Mouse (Mus musculus) kidney, adult 2 months (tissue): ENCODE results near the gene Zfp112. TPM values are rescaled to one million over a fixed set of nuclear protein-coding genes. Genes with fewer than 3 reads are reported as not detected.
A peak's percentile ranks its signal among the peaks of the same experiment; 100 is the strongest.

Experiments
- DNase-seq: peaks from one replicate; pipeline ENCODE4 v3.0.0; 2021
- H3K27ac ChIP-seq: fragments of 200-500 bp; 2 replicates; pipeline ENCODE4 v1.5.1; 2012; ENCODE audit warnings: low read depth, low read length, control low read depth, inconsistent platforms; ENCODE audit not compliant: insufficient read depth
- H3K27me3 ChIP-seq: fragments of 200-500 bp; replicated peaks from 2 replicates; pipeline ENCODE4 v1.6.1; 2012; ENCODE audit warnings: mild to moderate bottlenecking, moderate library complexity, low read length, inconsistent platforms; ENCODE audit not compliant: control insufficient read depth, insufficient read depth
- H3K36me3 ChIP-seq: fragments of 200-500 bp; 2 replicates; pipeline ENCODE4 v1.6.1; 2012; ENCODE audit warnings: mild to moderate bottlenecking, moderate library complexity, low read length, inconsistent platforms; ENCODE audit not compliant: control insufficient read depth, insufficient read depth
- H3K4me1 ChIP-seq: fragments of 200-500 bp; 2 replicates; pipeline ENCODE4 v1.6.1; 2011; ENCODE audit warnings: low read length; ENCODE audit not compliant: control insufficient read depth, insufficient read depth
- H3K4me3 ChIP-seq: fragments of 200-500 bp; 2 replicates; pipeline ENCODE4 v1.5.1; 2011; ENCODE audit warnings: mild to moderate bottlenecking, low read depth, low read length, control low read depth; ENCODE audit not compliant: insufficient read depth
- CTCF ChIP-seq: fragments of 200-500 bp; conservative IDR thresholded peaks from 2 replicates; pipeline ENCODE4 v1.5.1; 2011; ENCODE audit warnings: low read depth, mild to moderate bottlenecking, control low read depth, low read length, moderate library complexity, mixed read lengths; ENCODE audit not compliant: insufficient read depth, insufficient read length
- POLR2A ChIP-seq: fragments of 200-500 bp; IDR thresholded peaks from one replicate; pipeline ENCODE4 v1.6.1; 2011; ENCODE audit warnings: low read depth, low read length, control low read depth
- WGBS: fragments of 180-500 bp; shearing (Covaris S2); methylation state at CpG from one replicate; pipeline ENCODE4 v1.1.7; 2018; 5-methylcytosine and 5-hydroxymethylcytosine counted together
- polyA plus RNA-seq: library from polyadenylated mRNA; depleted of rRNA; stranded (reverse); fragments of >200 nt; gene quantifications from 2 replicates; pipeline ENCODE4 v1.2.3, GENCODE M21; 2012; rRNA removed

Zfp112 gene
- polyA plus RNA-seq, 1 experiment, result 1.3 TPM

- no peak for TF ChIP-seq CTCF
- TF ChIP-seq POLR2A, result peak; percentile 34
- 3% methylated on average over 32 of the region's 32 CpGs for WGBS
- Histone ChIP-seq H3K4me3 (peak within 1 kb of the TSS; percentile 82), H3K4me1 (peaks cover 6% of the 10 kb centered on the region; the same call in 1 of the 2 replicates), H3K27ac (no peak within 1 kb of the TSS), H3K36me3 (no peaks in the 10 kb centered on the region), H3K27me3 (no peaks in the 10 kb centered on the region)
- peak; percentile 93 for DNase-seq
Observed at GRCm38 (mm10) chr7:24133996-24134828, 22.1 kb downstream of the Zfp112 start, which contains the start of gene Zfp235. Gene Zfp235 (plus strand): TSS chr7:24134169.

- H3K4me3 ChIP-seq, result no peak overlapping the region
- H3K4me1 ChIP-seq, result no peaks in the 10 kb centered on the region
- DNase-seq, result no peak
- 89% methylated on average over 6 of the region's 6 CpGs for WGBS
- peaks cover 4% of the 10 kb centered on the region for H3K36me3 ChIP-seq
- H3K27ac ChIP-seq, result no peak overlapping the region
- no peak for TF ChIP-seq POLR2A
- H3K27me3 ChIP-seq, result no peaks in the 10 kb centered on the region
Observed at GRCm38 (mm10) chr7:24142566-24142965, 30.5 kb downstream of the Zfp112 start.

- H3K4me1 ChIP-seq, result no peaks in the 10 kb centered on the region
- no peak overlapping the region for H3K27ac ChIP-seq
- no peak overlapping the region for H3K4me3 ChIP-seq
- peak; percentile 46 for DNase-seq
- WGBS, result 12% methylated on average over 1 of the region's 1 CpGs
- H3K27me3 ChIP-seq, result no peaks in the 10 kb centered on the region
- no peak for TF ChIP-seq POLR2A
- peak; percentile 53 for TF ChIP-seq CTCF
- no peaks in the 10 kb centered on the region for H3K36me3 ChIP-seq
Observed at GRCm38 (mm10) chr7:24153272-24153671, 41.2 kb downstream of the Zfp112 start.

GRCm38 (mm10) chr7:24172191-24172590, 60.1 kb downstream of the Zfp112 start:
- TF ChIP-seq POLR2A (no peak), CTCF (no peak)
- Histone ChIP-seq H3K4me1 (no peaks in the 10 kb centered on the region), H3K27ac (no peak overlapping the region), H3K36me3 (no peaks in the 10 kb centered on the region), H3K4me3 (no peak overlapping the region), H3K27me3 (no peaks in the 10 kb centered on the region)
- no peak for DNase-seq
- WGBS, result 60% methylated on average over 4 of the region's 4 CpGs

GRCm38 (mm10) chr7:24174618-24175336, 62.7 kb downstream of the Zfp112 start, which contains the start of gene Zfp114:
Gene Zfp114 (plus strand): TSS chr7:24175060.
- H3K27ac ChIP-seq, result no peak within 1 kb of the TSS
- 12% methylated on average over 23 of the region's 23 CpGs for WGBS
- H3K27me3 ChIP-seq, result no peaks in the 10 kb centered on the region
- peak within 1 kb of the TSS; percentile 59 for H3K4me3 ChIP-seq
- H3K36me3 ChIP-seq, result no peaks in the 10 kb centered on the region
- peak; percentile 62 for DNase-seq
- H3K4me1 ChIP-seq, result no peaks in the 10 kb centered on the region
- TF ChIP-seq CTCF (no peak), POLR2A (no peak)

- no peak for TF ChIP-seq POLR2A
- no peak for TF ChIP-seq CTCF
- 56% methylated on average over 6 of the region's 6 CpGs for WGBS
- DNase-seq, result no peak
- H3K4me1 ChIP-seq, result no peaks in the 10 kb centered on the region
- H3K4me3 ChIP-seq, result peak overlapping the region; percentile 59
- H3K27me3 ChIP-seq, result no peaks in the 10 kb centered on the region
- no peaks in the 10 kb centered on the region for H3K36me3 ChIP-seq
- H3K27ac ChIP-seq, result no peak overlapping the region
Observed at GRCm38 (mm10) chr7:24175337-24175711, 63.2 kb downstream of the Zfp112 start.

Other genes with a start within 250 kb of the Zfp112 start
- gene Vmn1r177, start 245.9 kb upstream of the Zfp112 start, polyA plus RNA-seq, result not detected in 2 replicates
- not detected in 2 replicates for gene Vmn1r178, start 220.3 kb upstream of the Zfp112 start, polyA plus RNA-seq
- gene Vmn1r179, start 185.3 kb upstream of the Zfp112 start, polyA plus RNA-seq, result not detected in 2 replicates
- gene Vmn1r180, start 161.7 kb upstream of the Zfp112 start, polyA plus RNA-seq, result not detected in 2 replicates
- not detected in 2 replicates for gene Vmn1r181, start 137.7 kb upstream of the Zfp112 start, polyA plus RNA-seq
- gene V1rd19, start 110.6 kb upstream of the Zfp112 start, polyA plus RNA-seq, result not detected in 2 replicates
- not detected in 2 replicates for gene Vmn1r183, start 59.1 kb upstream of the Zfp112 start, polyA plus RNA-seq
- gene Zfp180, start 30.4 kb upstream of the Zfp112 start, polyA plus RNA-seq, result 13.4 and 13.8 TPM in 2 replicates
- 5.6 and 6.6 TPM in 2 replicates for gene Zfp235, start 21.9 kb downstream of the Zfp112 start, polyA plus RNA-seq
- 0.30 and 0.60 TPM in 2 replicates for gene Zfp114, start 62.7 kb downstream of the Zfp112 start, polyA plus RNA-seq
- 2.2 and 2.5 TPM in 2 replicates for gene Zfp111, start 99.1 kb downstream of the Zfp112 start, polyA plus RNA-seq
- gene Zfp109, start 125.2 kb downstream of the Zfp112 start, polyA plus RNA-seq, result 1.9 and 2.3 TPM in 2 replicates
- gene Zfp108, start 142.5 kb downstream of the Zfp112 start, polyA plus RNA-seq, result 1.2 and 1.3 TPM in 2 replicates
- gene Zfp93, start 158.1 kb downstream of the Zfp112 start, polyA plus RNA-seq, result 3.1 and 3.4 TPM in 2 replicates
- 3.8 and 4.3 TPM in 2 replicates for gene Zfp61, start 188.9 kb downstream of the Zfp112 start, polyA plus RNA-seq
- gene Zfp94, start 204.4 kb downstream of the Zfp112 start, polyA plus RNA-seq, result 9.4 and 10.5 TPM in 2 replicates
- 0.11 and 0.48 TPM in 2 replicates for gene Tescl, start 221.6 kb downstream of the Zfp112 start, polyA plus RNA-seq
- gene Lypd5, start 236.9 kb downstream of the Zfp112 start, polyA plus RNA-seq, result not detected in 2 replicates